Mouse (Mus musculus): ENCODE data around the gene Mall.

DNA sequence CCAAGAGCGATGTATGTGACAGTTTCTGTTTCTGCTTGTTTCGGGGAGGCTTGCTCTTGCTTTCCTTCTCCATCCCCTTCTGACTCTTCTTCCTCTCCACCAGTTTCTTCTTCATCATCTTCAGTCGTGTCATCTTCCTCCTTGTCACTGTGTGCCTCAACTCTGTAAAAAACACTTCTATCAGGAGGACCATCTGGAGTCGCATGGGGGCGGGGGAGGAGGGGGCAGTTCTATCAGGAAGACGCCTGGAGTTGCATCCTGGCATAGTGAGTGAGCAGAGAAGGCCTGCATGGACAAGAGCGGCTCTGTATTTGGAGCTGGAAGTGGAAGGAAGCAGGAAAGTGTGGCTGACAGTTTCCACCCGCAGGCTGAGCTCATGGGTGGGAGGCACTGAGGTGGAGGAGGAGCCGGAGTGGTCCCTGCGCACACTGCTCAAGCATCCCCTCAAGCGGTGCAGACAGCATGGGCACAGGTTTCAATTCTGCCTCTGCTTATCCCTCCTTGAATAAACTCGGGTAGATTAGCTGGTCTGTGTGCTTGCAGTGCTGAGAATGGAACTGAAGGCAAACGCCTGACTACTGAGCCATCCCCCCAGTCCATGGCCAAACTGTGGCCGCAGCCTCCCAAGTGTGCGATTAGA lies 44.3 kb upstream of the Mall start:
- TF ChIP-seq CTCF (IDR thresholded peaks at IDR 0.05; ENCODE audit: low read depth) (no peak), EP300 (IDR thresholded peaks at IDR 0.05; ENCODE audit: low read depth) (no peak)
